8 mouse cellular contexts compared by ENCODE assay signal in genomic region chr3:115711924-115712807, GRCm38 (mm10). TPM values are rescaled to one million over a fixed set of nuclear protein-coding genes. Genes with fewer than 3 reads are reported as not detected.
DNase-seq lines count a peak whose midpoint lies in the region; ATAC-seq and TF ChIP-seq lines count a peak whose summit lies in the region.

No protein-coding gene starts in this region.

- H3K9ac ChIP-seq in embryonic facial prominence, embryonic 15.5 days = no peak overlapping the region

- H3K36me3 ChIP-seq in embryonic facial prominence, embryonic 15.5 days = peaks cover 5% of the 10 kb centered on the region; the same call in 1 of the 2 replicates

- 0 out of 2 replicates have a peak, but pooled peaks cover 9% of the 10 kb centered on the region for H3K4me1 ChIP-seq in embryonic facial prominence, embryonic 15.5 days

- intact Hi-C loops in left cerebral cortex, adult 2 months (cut with DNase I) = loop anchor here (2.0 to 5.0 kb wide), 5 partner anchors 50 to 265 kb away; no protein-coding TSS in a partner anchor
- intact Hi-C loops in left cerebral cortex, postnatal 4 days (cut with DNase I) = loop anchor here (10.0 kb wide), 1 partner anchor 223 kb away; no protein-coding TSS in a partner anchor

- H3K27ac ChIP-seq in left cerebral cortex, adult 2 months = peak overlapping the region; percentile 60
- H3K27ac ChIP-seq in embryonic facial prominence, embryonic 15.5 days (replicated peaks) = no peak overlapping the region

- no peaks in the 10 kb centered on the region for H3K9me3 ChIP-seq in embryonic facial prominence, embryonic 15.5 days (replicated peaks)

- DNase-seq in left cerebral cortex, adult 2 months (ENCODE audit: extremely low spot score in 1 of 2, low spot score in 2 of 2) = no peak
- DNase-seq in left cerebral cortex, postnatal 4 days = no peak
- peak; percentile 51 to 54 for DNase-seq in natural killer cell, adult 2 months (ENCODE audit: low spot score in 2 of 2)
- DNase-seq in ovary, postnatal 10 days (ENCODE audit: low spot score) = no peak
- no peak for DNase-seq in adrenal gland, adult 18-20 months (ENCODE audit: low spot score in 2 of 2)
- no peak for DNase-seq in layer of hippocampus, postnatal 25 days (ENCODE audit: extremely low spot score in 1 of 2, low spot score in 1 of 2)

- H3K4me2 ChIP-seq in embryonic facial prominence, embryonic 15.5 days (replicated peaks) = peak overlapping the region; percentile 82

- WGBS in embryonic facial prominence, embryonic 15.5 days = 90% methylated on average over 27 of the region's 27 CpGs

- ATAC-seq in embryonic facial prominence, embryonic 15.5 days (ENCODE audit: insufficient number of reproducible peaks, low FRiP score, low TSS enrichment, low read depth) = no peak
- ATAC-seq in inflammation-experienced regulatory T-cells, adult 6 months = peak; percentile 49

- H3K4me3 ChIP-seq in left cerebral cortex, adult 2 months = peak overlapping the region; percentile 60
- H3K4me3 ChIP-seq in embryonic facial prominence, embryonic 15.5 days (replicated peaks) = peak overlapping the region; percentile 62

- no peaks in the 10 kb centered on the region for H3K27me3 ChIP-seq in embryonic facial prominence, embryonic 15.5 days

- no peak for TF ChIP-seq CTCF in left cerebral cortex, adult 2 months (IDR thresholded peaks at IDR 0.05)

RNA-seq across cellular contexts. Expression of gene S1pr1, which starts 2.7 kb away (rescaled TPM):
- total RNA-seq in left cerebral cortex, adult 2 months (2021) = 100 to 1,000 TPM in 1 of 2 experiments, 10 to 100 TPM in 1; 90.6 to 118 TPM
- total RNA-seq in left cerebral cortex, postnatal 4 days (2021) = 10 to 100 TPM; 27.0 to 27.5 TPM
- 29.4 and 32.5 TPM in 2 replicates for polyA plus RNA-seq in embryonic facial prominence, embryonic 15.5 days (2015; fragmentation: Nextera tagmentation; extraction: Ambion mirVana)
- 100 to 1,000 TPM; 148 to 162 (median 162) TPM for polyA plus RNA-seq in inflammation-experienced regulatory T-cells, adult 6 months (2017; shearing (Covaris generic))
- 10 to 100 TPM; 16.8 to 25.6 TPM for total RNA-seq in adrenal gland, adult 18-20 months (2021)
- 10 to 100 TPM; 94.9 to 95.2 TPM for total RNA-seq in layer of hippocampus, postnatal 25 days (2021)

Comparison
In these comparisons a context has a peak if more than half of its experiments do, and no peak if none do; other contexts are left out.
1. DNase-seq: peak in natural killer cell, adult 2 months (2 of 2); none in left cerebral cortex, adult 2 months (0 of 2), left cerebral cortex, postnatal 4 days (single experiment), ovary, postnatal 10 days (single experiment), adrenal gland, adult 18-20 months (0 of 2) and layer of hippocampus, postnatal 25 days (0 of 2).